Mouse (Mus musculus) midbrain, embryonic 15.5 days (tissue): Measurements from ENCODE around the gene Sgsm1. TPM values are rescaled to one million over a fixed set of nuclear protein-coding genes. Genes with fewer than 3 reads are reported as not detected.

Source experiments
- ATAC-seq: fragments of 200-750 bp; cut with Nextera tagmentation; replicated peaks from 2 replicates; pipeline ENCODE4 v1.8.0; 2017; ENCODE audit warnings: moderate TSS enrichment
- H3K27ac ChIP-seq: fragments of 300-500 bp; sonication (generic); 2 replicates; pipeline ENCODE4 v1.5.1; 2015; ENCODE audit warnings: mild to moderate bottlenecking, inconsistent platforms
- H3K27me3 ChIP-seq: fragments of 300-500 bp; sonication (generic); replicated peaks from 2 replicates; pipeline ENCODE4 v1.6.1; 2015; ENCODE audit warnings: inconsistent platforms
- H3K36me3 ChIP-seq: fragments of 300-500 bp; sonication (generic); replicated peaks from 2 replicates; pipeline ENCODE4 v1.6.1; 2015; ENCODE audit warnings: inconsistent platforms
- H3K4me1 ChIP-seq: fragments of 300-500 bp; sonication (generic); 2 replicates; pipeline ENCODE4 v1.6.1; 2015; ENCODE audit warnings: inconsistent platforms
- H3K4me2 ChIP-seq: fragments of 300-500 bp; sonication (generic); 2 replicates; pipeline ENCODE4 v1.6.1; 2015; ENCODE audit warnings: inconsistent platforms, mild to moderate bottlenecking, moderate library complexity
- H3K4me3 ChIP-seq: fragments of 300-500 bp; sonication (generic); 2 replicates; pipeline ENCODE4 v1.5.1; 2015; ENCODE audit warnings: mild to moderate bottlenecking, inconsistent platforms
- H3K9ac ChIP-seq: fragments of 300-500 bp; sonication (generic); 2 replicates; pipeline ENCODE4 v1.6.1; 2015; ENCODE audit warnings: mild to moderate bottlenecking, inconsistent platforms
- H3K9me3 ChIP-seq: fragments of 300-500 bp; sonication (generic); 2 replicates; pipeline ENCODE4 v1.6.1; 2016; ENCODE audit warnings: inconsistent platforms
- WGBS: fragments of 180-500 bp; shearing (Covaris S2); methylation state at CpG from one replicate; pipeline ENCODE4 v1.1.7; 2015; ENCODE audit warnings: mixed read lengths; 5-methylcytosine and 5-hydroxymethylcytosine counted together
- polyA plus RNA-seq: library from polyadenylated mRNA; unstranded; fragments of >200 nt; fragmentation: Nextera tagmentation; extraction: Ambion mirVana; gene quantifications from 2 replicates; pipeline ENCODE4 v1.2.1, GENCODE M21; 2015

The Sgsm1 gene
- polyA plus RNA-seq, 1 experiment from 2014 or later = 27.4 TPM

- Histone ChIP-seq H3K4me1 (peaks cover 29% of the 10 kb centered on the region), H3K4me2 (peak overlapping the region; percentile 22; the same call in 1 of the 2 replicates), H3K9ac (no peak overlapping the region), H3K9me3 (no peaks in the 10 kb centered on the region), H3K4me3 (no peak overlapping the region), H3K27ac (no peak overlapping the region), H3K36me3 (no peaks in the 10 kb centered on the region), H3K27me3 (peaks cover 45% of the 10 kb centered on the region)
- WGBS = 30% methylated on average over 16 of the region's 16 CpGs
- ATAC-seq = no peak
Observed at GRCm38 (mm10) chr5:113344635-113345386, 34.2 kb upstream of the Sgsm1 start.

GRCm38 (mm10) chr5:113336281-113336680 lies 25.7 kb upstream of the Sgsm1 start:
- Histone ChIP-seq H3K36me3 (no peaks in the 10 kb centered on the region), H3K27ac (no peak overlapping the region), H3K4me1 (peaks cover 17% of the 10 kb centered on the region), H3K4me3 (no peak overlapping the region), H3K4me2 (no peak overlapping the region), H3K9ac (no peak overlapping the region), H3K27me3 (peaks cover 46% of the 10 kb centered on the region), H3K9me3 (no peaks in the 10 kb centered on the region)
- ATAC-seq = no peak
- 30% methylated on average over 9 of the region's 9 CpGs for WGBS

DNA sequence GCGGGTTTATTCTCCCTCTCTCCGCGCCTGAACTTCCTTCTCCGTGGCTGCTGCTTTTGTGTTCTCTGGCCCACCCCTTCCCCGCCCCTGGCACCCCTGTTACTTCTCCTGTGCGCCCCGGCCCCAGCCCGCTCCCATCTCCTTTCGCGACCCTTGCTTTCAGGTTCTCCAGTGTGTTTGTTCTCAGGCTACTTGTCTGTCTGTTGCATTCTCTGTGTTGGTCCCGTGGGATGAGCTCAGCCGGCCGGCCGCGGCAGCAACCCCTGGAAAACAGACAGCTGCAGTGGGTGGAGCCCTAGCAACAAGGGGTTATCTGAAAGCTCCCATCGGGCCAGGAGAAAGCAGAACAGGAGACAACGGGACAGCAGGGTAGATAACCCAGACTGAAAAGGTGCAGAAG lies 25.1 kb upstream of the Sgsm1 start:
- H3K4me2 ChIP-seq = peak overlapping the region; percentile 35
- peak overlapping the region; percentile 9; the same call in 1 of the 2 replicates for H3K4me3 ChIP-seq
- no peak for ATAC-seq
- H3K36me3 ChIP-seq = no peaks in the 10 kb centered on the region
- H3K27me3 ChIP-seq = peaks cover 46% of the 10 kb centered on the region
- H3K9me3 ChIP-seq = no peaks in the 10 kb centered on the region
- H3K27ac ChIP-seq = no peak overlapping the region
- peaks cover 17% of the 10 kb centered on the region for H3K4me1 ChIP-seq
- 1% methylated on average over 17 of the region's 17 CpGs for WGBS
- no peak overlapping the region for H3K9ac ChIP-seq

GRCm38 (mm10) chr5:113334621-113335530 lies 24.3 kb upstream of the Sgsm1 start:
- Histone ChIP-seq H3K27ac (no peak overlapping the region), H3K4me3 (peak overlapping the region; percentile 4; the same call in 1 of the 2 replicates), H3K4me2 (peak overlapping the region; percentile 35), H3K9ac (no peak overlapping the region), H3K4me1 (peaks cover 17% of the 10 kb centered on the region), H3K27me3 (peaks cover 46% of the 10 kb centered on the region), H3K9me3 (no peaks in the 10 kb centered on the region), H3K36me3 (no peaks in the 10 kb centered on the region)
- ATAC-seq = no peak
- WGBS = 7% methylated on average over 34 of the region's 34 CpGs

GRCm38 (mm10) chr5:113332899-113333298 lies 22.3 kb upstream of the Sgsm1 start:
- Histone ChIP-seq H3K27ac (no peak overlapping the region), H3K4me1 (peaks cover 17% of the 10 kb centered on the region), H3K27me3 (peaks cover 36% of the 10 kb centered on the region), H3K36me3 (no peaks in the 10 kb centered on the region), H3K4me3 (no peak overlapping the region), H3K4me2 (no peak overlapping the region), H3K9ac (no peak overlapping the region), H3K9me3 (no peaks in the 10 kb centered on the region)
- WGBS = 66% methylated on average over 4 of the region's 4 CpGs
- ATAC-seq = no peak

GRCm38 (mm10) chr5:113332239-113332638 lies 21.7 kb upstream of the Sgsm1 start:
- Histone ChIP-seq H3K27ac (no peak overlapping the region), H3K36me3 (no peaks in the 10 kb centered on the region), H3K4me1 (peaks cover 17% of the 10 kb centered on the region), H3K9ac (no peak overlapping the region), H3K27me3 (peaks cover 36% of the 10 kb centered on the region), H3K4me3 (no peak overlapping the region), H3K4me2 (no peak overlapping the region), H3K9me3 (no peaks in the 10 kb centered on the region)
- 40% methylated on average over 12 of the region's 12 CpGs for WGBS
- ATAC-seq = no peak

GRCm38 (mm10) chr5:113330202-113330601 lies 19.6 kb upstream of the Sgsm1 start:
- Histone ChIP-seq H3K4me3 (no peak overlapping the region), H3K27ac (no peak overlapping the region), H3K9ac (no peak overlapping the region), H3K4me1 (peaks cover 7% of the 10 kb centered on the region), H3K9me3 (no peaks in the 10 kb centered on the region), H3K4me2 (no peak overlapping the region), H3K36me3 (no peaks in the 10 kb centered on the region), H3K27me3 (peaks cover 24% of the 10 kb centered on the region)
- 83% methylated on average over 3 of the region's 3 CpGs for WGBS
- ATAC-seq = no peak

DNA sequence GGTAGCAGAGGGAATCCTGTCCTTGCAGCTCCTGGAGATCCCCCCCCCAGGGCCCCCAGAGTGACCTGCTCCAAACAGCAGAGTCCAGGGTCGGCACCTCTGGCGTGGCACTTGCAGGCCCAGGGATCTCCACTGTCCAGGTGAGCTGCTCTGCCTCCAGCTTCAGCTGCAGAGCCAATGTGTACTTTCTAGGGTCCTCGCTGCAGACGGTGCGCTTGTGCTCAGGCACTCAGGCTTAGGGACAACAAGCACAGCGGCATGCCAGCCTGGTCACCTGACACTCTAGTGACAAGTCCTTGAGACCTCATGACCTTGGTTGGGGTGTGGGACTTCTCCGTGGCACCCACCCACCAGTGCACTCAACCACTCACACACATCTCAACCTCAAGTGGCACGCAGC lies 18.9 kb upstream of the Sgsm1 start:
- Histone ChIP-seq H3K4me3 (no peak overlapping the region), H3K27ac (no peak overlapping the region), H3K9me3 (no peaks in the 10 kb centered on the region), H3K9ac (no peak overlapping the region), H3K4me1 (no peaks in the 10 kb centered on the region), H3K27me3 (peaks cover 21% of the 10 kb centered on the region), H3K4me2 (no peak overlapping the region), H3K36me3 (no peaks in the 10 kb centered on the region)
- ATAC-seq = no peak
- 93% methylated on average over 8 of the region's 8 CpGs for WGBS

DNA sequence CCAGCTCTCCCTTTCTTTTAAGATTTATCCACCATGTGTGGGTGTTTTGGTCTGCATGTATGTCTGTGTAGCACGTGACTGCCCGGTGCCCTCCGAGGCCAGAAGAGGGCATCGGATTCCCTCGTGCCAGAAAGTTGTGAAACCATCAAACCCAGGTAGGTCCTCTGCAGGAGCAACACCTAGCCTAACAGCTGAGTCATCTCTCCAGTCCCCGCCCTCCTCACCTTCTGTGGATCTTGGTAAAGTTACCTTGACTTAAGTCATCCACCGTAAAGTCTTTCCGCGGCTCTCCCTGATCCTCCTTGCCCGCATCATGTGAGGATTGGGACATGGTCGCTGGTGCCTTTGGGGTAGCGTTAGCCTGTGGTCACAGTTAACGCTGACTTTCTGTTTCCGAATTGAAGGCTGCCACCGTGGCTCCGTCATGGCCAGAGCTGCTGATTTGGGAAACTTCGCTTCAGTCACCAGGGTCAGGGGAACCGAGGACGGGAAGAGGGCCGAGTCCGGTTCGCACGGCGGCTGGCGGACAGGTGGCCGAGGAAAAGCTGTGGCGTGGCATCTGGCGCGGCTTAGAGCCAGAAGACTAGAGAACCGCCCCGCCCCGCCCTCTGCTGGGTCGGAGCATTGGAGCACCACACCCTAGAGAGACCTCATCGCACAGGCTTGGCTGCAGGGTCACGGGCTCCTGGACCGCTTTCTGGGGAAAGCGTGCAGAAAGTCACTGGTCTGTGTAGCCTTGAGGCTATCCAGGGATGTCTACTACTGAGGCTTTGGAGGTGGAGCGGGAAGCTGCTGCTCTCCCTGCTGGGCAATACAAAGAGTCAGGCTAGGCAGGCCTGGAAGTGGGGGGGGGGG lies 13.4 kb upstream of the Sgsm1 start:
- Histone ChIP-seq H3K27ac (no peak overlapping the region), H3K9ac (peak overlapping the region; percentile 37; the same call in 1 of the 2 replicates), H3K4me1 (peaks cover 8% of the 10 kb centered on the region; the same call in 1 of the 2 replicates), H3K27me3 (peaks cover 11% of the 10 kb centered on the region), H3K9me3 (no peaks in the 10 kb centered on the region), H3K36me3 (no peaks in the 10 kb centered on the region), H3K4me3 (peak overlapping the region; percentile 30), H3K4me2 (peak overlapping the region; percentile 56)
- ATAC-seq = no peak
- WGBS = 3% methylated on average over 38 of the region's 38 CpGs

- Histone ChIP-seq H3K4me2 (peak overlapping the region; percentile 41), H3K27ac (peak overlapping the region; percentile 59; the same call in 1 of the 2 replicates), H3K4me1 (peaks cover 14% of the 10 kb centered on the region), H3K9ac (peak overlapping the region; percentile 27; the same call in 1 of the 2 replicates), H3K4me3 (0 out of 2 replicates have a peak overlapping the region, but pooled peaks have one; percentile 17), H3K9me3 (no peaks in the 10 kb centered on the region), H3K27me3 (no peaks in the 10 kb centered on the region), H3K36me3 (no peaks in the 10 kb centered on the region)
- peak; percentile 18; the same call in 1 of the 2 replicates for ATAC-seq
- WGBS = 1% methylated on average over 24 of the region's 24 CpGs
Observed at GRCm38 (mm10) chr5:113313998-113314397, 3.4 kb upstream of the Sgsm1 start.

DNA sequence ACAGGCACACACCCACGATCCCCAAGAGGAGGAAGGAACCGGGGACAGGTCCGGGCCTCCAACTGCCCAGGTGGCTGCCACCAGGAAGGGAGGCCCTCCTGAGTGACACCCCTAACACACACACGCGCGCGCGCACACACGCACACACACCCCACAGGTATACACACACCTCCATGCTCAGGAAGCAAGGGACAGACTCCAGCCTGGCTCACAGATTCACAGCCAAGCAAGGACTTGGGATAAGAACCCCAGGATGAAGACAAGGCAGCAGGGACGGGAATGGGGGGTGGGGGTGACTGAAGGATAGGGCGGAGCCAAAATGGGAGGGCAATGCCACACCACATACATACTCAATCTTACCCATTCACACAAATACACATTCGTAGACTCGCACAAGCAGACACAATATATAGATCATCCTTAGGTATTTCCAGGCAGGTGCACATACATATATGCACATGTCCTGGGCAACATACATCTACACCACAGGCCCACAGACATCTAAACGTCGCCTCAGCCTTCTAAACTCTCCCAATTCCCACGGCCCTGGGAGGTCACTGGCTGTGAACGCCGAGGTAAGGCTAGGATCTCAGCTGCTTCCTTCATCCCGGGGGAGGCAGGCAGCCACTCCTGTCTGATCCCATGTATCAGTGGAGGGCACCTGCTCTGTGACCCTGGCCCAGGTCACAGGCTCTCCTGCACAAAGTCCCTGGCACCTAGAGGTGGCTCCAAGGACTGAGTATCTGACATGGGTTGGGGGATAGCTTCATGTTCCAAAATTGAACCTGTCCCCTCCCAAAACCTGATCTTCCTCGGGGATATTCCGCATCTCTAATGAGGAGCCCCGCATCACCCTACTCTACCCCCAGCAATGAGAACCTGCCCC lies 852 bp downstream of the Sgsm1 start:
- peak overlapping the region; percentile 75; the same call in 1 of the 2 replicates for H3K27ac ChIP-seq

More for the DNA sequence above, 852 bp downstream of the Sgsm1 start:
- no peaks in the 10 kb centered on the region for H3K36me3 ChIP-seq
- peak overlapping the region; percentile 66 for H3K4me3 ChIP-seq
- H3K9me3 ChIP-seq = no peaks in the 10 kb centered on the region
- no peak; the same call in 1 of the 2 replicates for ATAC-seq
- peak overlapping the region; percentile 74 for H3K4me2 ChIP-seq
- no peaks in the 10 kb centered on the region for H3K27me3 ChIP-seq
- H3K4me1 ChIP-seq = peaks cover 52% of the 10 kb centered on the region
- H3K9ac ChIP-seq = peak overlapping the region; percentile 84
- 55% methylated on average over 22 of the region's 22 CpGs for WGBS
